Mouse (Mus musculus) left cerebral cortex, adult 11 months (tissue): Measurements from ENCODE around the gene Tas2r119.
"Not testable (repeated sequence)": the region's sequence is repeated elsewhere in the genome, so short reads cannot be mapped to it uniquely, and the experiment has no call there.

ENCODE experiments used
- DNase-seq: peaks from one replicate; pipeline ENCODE4 v3.0.0; 2022; ENCODE audit warnings: low spot score

Gene Tas2r119

GRCm38 (mm10) chr15:32176989-32177388 is at the start of gene Tas2r119:
TSS of gene Tas2r119 (plus strand) at chr15:32177289.
- DNase-seq: no peak

GRCm38 (mm10) chr15:32132315-32132714 is 44.8 kb upstream of the Tas2r119 start:
- no peak for DNase-seq

GRCm38 (mm10) chr15:32141657-32142056 is 35.4 kb upstream of the Tas2r119 start:
- DNase-seq: no peak

- DNase-seq: no peak
These were observed 32.8 kb upstream of the Tas2r119 start for GRCm38 (mm10) chr15:32144269-32144668.

GRCm38 (mm10) chr15:32153404-32153803 is 23.7 kb upstream of the Tas2r119 start:
- DNase-seq: no peak

GRCm38 (mm10) chr15:32153857-32154449 is 23.1 kb upstream of the Tas2r119 start:
- no peak for DNase-seq

GRCm38 (mm10) chr15:32156126-32156525 is 21.0 kb upstream of the Tas2r119 start:
- no peak for DNase-seq

GRCm38 (mm10) chr15:32160281-32160680 is 16.8 kb upstream of the Tas2r119 start:
- no peak for DNase-seq

GRCm38 (mm10) chr15:32171764-32172163 is 5.3 kb upstream of the Tas2r119 start:
- no peak for DNase-seq

GRCm38 (mm10) chr15:32172175-32172987 is 4.7 kb upstream of the Tas2r119 start:
- no peak for DNase-seq

GRCm38 (mm10) chr15:32172988-32173329 is 4.1 kb upstream of the Tas2r119 start:
- DNase-seq: no peak

- DNase-seq: peak; percentile 13
These were observed 3.1 kb downstream of the Tas2r119 start for GRCm38 (mm10) chr15:32180010-32180725.

- DNase-seq: no peak
These were observed 4.9 kb downstream of the Tas2r119 start for GRCm38 (mm10) chr15:32182026-32182425.

- no peak for DNase-seq
These were observed 7.9 kb downstream of the Tas2r119 start for GRCm38 (mm10) chr15:32184964-32185363.

- no peak for DNase-seq
These were observed 12.8 kb downstream of the Tas2r119 start for GRCm38 (mm10) chr15:32189879-32190278.

GRCm38 (mm10) chr15:32190436-32190835 is 13.3 kb downstream of the Tas2r119 start:
- no peak for DNase-seq

- no peak for DNase-seq
These were observed 15.9 kb downstream of the Tas2r119 start for GRCm38 (mm10) chr15:32192948-32193347.

GRCm38 (mm10) chr15:32198076-32198475 is 21.0 kb downstream of the Tas2r119 start:
- no peak for DNase-seq

- DNase-seq: no peak
These were observed 21.5 kb downstream of the Tas2r119 start for GRCm38 (mm10) chr15:32198561-32198960.

- no peak for DNase-seq
These were observed 26.2 kb downstream of the Tas2r119 start for GRCm38 (mm10) chr15:32203242-32203641.

GRCm38 (mm10) chr15:32204908-32205307 is 27.8 kb downstream of the Tas2r119 start:
- no peak for DNase-seq

GRCm38 (mm10) chr15:32214687-32215086 is 37.6 kb downstream of the Tas2r119 start:
- not testable (repeated sequence) for DNase-seq

- no peak for DNase-seq
These were observed 45.9 kb downstream of the Tas2r119 start for GRCm38 (mm10) chr15:32223028-32223427.
